Mouse (Mus musculus) forebrain, embryonic 13.5 days (tissue): ENCODE measurements around the gene Slc1a7. TPM values are rescaled to one million over a fixed set of nuclear protein-coding genes. Genes with fewer than 3 reads are reported as not detected.

ENCODE experiments used
- ATAC-seq: fragments of 200-750 bp; cut with Nextera tagmentation; 2 replicates; pipeline ENCODE4 v1.8.0; 2017
- H3K27ac ChIP-seq: fragments of 300-500 bp; sonication (generic); 2 replicates; pipeline ENCODE4 v1.5.1; 2015; ENCODE audit warnings: inconsistent platforms, mild to moderate bottlenecking, moderate library complexity
- H3K27me3 ChIP-seq: fragments of 300-500 bp; sonication (generic); 2 replicates; pipeline ENCODE4 v1.6.1; 2015; ENCODE audit warnings: mild to moderate bottlenecking, inconsistent platforms
- H3K36me3 ChIP-seq: fragments of 300-500 bp; sonication (generic); 2 replicates; pipeline ENCODE4 v1.6.1; 2015; ENCODE audit warnings: mild to moderate bottlenecking, inconsistent platforms; ENCODE audit not compliant: poor library complexity, severe bottlenecking
- H3K4me1 ChIP-seq: fragments of 300-500 bp; sonication (generic); 2 replicates; pipeline ENCODE4 v1.6.1; 2015; ENCODE audit warnings: inconsistent platforms
- H3K4me2 ChIP-seq: fragments of 300-500 bp; sonication (generic); 2 replicates; pipeline ENCODE4 v1.6.1; 2015; ENCODE audit warnings: inconsistent platforms, mild to moderate bottlenecking, moderate library complexity
- H3K4me3 ChIP-seq: fragments of 300-500 bp; sonication (generic); 2 replicates; pipeline ENCODE4 v1.5.1; 2015; ENCODE audit warnings: mild to moderate bottlenecking, inconsistent platforms
- H3K9ac ChIP-seq: fragments of 300-500 bp; sonication (generic); 2 replicates; pipeline ENCODE4 v1.6.1; 2015; ENCODE audit warnings: mild to moderate bottlenecking, inconsistent platforms
- H3K9me3 ChIP-seq: fragments of 300-500 bp; sonication (generic); replicated peaks from 2 replicates; pipeline ENCODE4 v1.6.1; 2016; ENCODE audit warnings: inconsistent platforms
- WGBS: fragments of 180-500 bp; shearing (Covaris S2); methylation state at CpG from one replicate; pipeline ENCODE4 v1.1.7; 2015; 5-methylcytosine and 5-hydroxymethylcytosine counted together
- polyA plus RNA-seq: library from polyadenylated mRNA; unstranded; fragments of >200 nt; fragmentation: Nextera tagmentation; extraction: Ambion mirVana; gene quantifications from 2 replicates; pipeline ENCODE4 v1.2.1, GENCODE M21; 2015

Gene Slc1a7
- polyA plus RNA-seq, 1 experiment from 2014 or later: not detected

DNA sequence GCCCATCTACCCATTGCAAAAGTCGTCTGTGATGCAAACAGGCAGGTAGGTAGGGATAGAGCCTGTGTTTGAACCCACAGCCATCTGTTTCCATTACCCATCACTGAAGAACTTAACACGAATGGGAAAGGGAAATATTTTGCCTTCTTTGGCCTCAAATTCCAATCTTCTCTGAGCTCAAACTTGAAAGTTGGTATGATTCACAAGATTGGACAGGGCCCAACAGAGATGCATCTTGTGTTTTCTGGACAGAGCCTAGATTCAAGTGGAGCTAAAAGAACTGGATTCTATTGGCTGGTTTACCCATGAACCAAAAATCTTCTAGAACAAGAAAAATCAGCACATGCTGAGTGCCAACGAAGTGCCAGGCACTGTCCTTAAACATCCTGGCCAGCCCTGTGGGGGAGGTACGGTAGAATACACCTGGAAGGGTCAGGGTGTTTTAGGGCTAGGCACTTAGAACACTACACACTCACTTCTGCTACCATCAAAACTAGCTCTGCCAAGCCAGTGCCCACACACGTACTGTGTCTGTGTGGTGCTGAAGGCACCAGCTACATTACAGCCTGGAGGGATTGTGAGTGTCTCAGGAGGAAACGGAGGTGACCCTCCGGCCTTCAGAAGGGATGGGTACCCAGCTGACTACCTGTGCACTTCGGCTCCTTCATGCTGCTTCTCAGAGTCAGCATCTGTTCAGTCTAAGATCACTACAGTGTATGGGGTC is 65.1 kb downstream of the Slc1a7 start:
- Histone ChIP-seq H3K27ac (no peak overlapping the region), H3K27me3 (peaks cover 56% of the 10 kb centered on the region), H3K9me3 (no peaks in the 10 kb centered on the region), H3K36me3 (no peaks in the 10 kb centered on the region), H3K9ac (no peak overlapping the region), H3K4me1 (peaks cover 16% of the 10 kb centered on the region), H3K4me3 (no peak overlapping the region), H3K4me2 (no peak overlapping the region)
- no peak for ATAC-seq
- 80% methylated on average over 8 of the region's 8 CpGs for WGBS

DNA sequence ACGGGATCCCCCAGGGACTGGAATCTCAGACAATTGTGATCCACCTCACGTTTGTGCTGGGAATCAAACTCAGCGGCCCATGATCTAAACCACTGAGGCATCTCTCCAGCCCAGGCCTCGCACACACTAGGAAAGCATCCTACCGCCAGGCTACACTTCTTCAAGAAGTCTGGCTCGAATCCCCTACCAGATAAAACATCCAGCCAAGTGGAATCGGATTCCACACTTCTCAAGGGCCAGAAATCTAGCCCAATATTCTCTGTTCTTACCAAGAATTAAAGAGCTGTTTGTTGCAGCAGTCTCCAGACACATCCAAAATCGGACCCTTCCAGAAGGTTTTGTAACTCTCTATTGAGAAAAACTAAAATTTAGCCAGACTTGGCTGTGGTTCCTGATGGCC is 68.9 kb downstream of the Slc1a7 start:
- Histone ChIP-seq H3K4me2 (no peak overlapping the region), H3K4me1 (peaks cover 4% of the 10 kb centered on the region; the same call in 1 of the 2 replicates), H3K9me3 (no peaks in the 10 kb centered on the region), H3K27ac (no peak overlapping the region), H3K27me3 (peaks cover 21% of the 10 kb centered on the region), H3K9ac (no peak overlapping the region), H3K36me3 (peaks cover 1% of the 10 kb centered on the region), H3K4me3 (no peak overlapping the region)
- no peak for ATAC-seq
- 71% methylated on average over 8 of the region's 8 CpGs for WGBS

DNA sequence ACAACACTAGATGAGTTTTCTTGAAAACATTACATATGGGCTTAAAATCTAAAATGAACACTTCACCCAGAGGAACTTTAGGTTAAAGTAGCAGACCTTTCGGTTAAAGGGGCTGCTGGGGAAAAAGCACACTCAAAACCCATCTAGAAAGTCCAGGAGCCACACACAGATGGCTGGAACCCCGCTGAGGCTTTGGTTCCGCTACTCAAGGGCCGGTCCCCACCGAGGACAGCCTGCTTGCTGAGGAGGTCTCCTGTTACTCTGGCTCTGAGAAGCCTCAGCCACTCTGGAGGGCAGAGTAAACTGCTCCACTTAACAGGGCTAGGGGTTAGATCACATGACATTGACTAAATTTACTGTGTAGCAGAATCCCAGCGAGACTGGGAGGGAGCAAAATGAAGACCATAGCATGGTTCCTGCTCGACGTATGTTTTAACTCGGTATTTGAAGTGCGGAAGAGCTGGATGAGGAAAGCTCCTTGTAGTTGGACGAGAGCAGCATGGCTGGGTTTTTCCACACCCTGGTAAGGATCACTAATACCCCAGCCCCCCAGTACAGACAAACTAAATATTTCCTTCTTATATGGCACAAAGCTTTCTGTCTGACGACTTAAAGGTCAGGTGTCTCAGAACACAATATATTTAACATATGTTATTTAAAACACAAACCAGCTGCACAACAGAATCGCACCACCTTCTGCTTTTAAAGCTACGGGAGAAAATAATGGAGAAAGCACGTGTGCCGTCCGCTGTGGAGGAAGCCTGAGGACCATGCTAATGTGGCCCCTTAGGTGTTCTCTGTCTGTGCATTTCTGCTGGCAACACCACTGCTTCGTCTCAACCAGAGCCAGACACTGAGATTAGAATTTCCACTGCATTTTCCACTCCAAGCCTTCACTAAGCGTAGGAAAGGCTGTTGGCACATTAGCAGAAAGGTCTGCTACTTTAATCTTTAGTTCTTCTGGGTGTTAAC is 77.3 kb downstream of the Slc1a7 start:
- Histone ChIP-seq H3K9ac (no peak overlapping the region), H3K27me3 (no peaks in the 10 kb centered on the region), H3K9me3 (no peaks in the 10 kb centered on the region), H3K27ac (no peak overlapping the region), H3K4me3 (no peak overlapping the region), H3K4me2 (no peak overlapping the region), H3K4me1 (no peaks in the 10 kb centered on the region), H3K36me3 (peaks cover 70% of the 10 kb centered on the region)
- 78% methylated on average over 19 of the region's 19 CpGs for WGBS
- ATAC-seq: no peak

GRCm38 (mm10) chr4:108046136-108046535 is 78.0 kb downstream of the Slc1a7 start:
- no peaks in the 10 kb centered on the region for H3K4me1 ChIP-seq
- no peaks in the 10 kb centered on the region for H3K27me3 ChIP-seq
- no peak overlapping the region for H3K4me3 ChIP-seq
- peaks cover 70% of the 10 kb centered on the region for H3K36me3 ChIP-seq
- H3K27ac ChIP-seq: no peak overlapping the region
- no peak overlapping the region for H3K9ac ChIP-seq
- WGBS: 92% methylated on average over 8 of the region's 8 CpGs
- H3K4me2 ChIP-seq: no peak overlapping the region
- H3K9me3 ChIP-seq: no peaks in the 10 kb centered on the region
- no peak for ATAC-seq

DNA sequence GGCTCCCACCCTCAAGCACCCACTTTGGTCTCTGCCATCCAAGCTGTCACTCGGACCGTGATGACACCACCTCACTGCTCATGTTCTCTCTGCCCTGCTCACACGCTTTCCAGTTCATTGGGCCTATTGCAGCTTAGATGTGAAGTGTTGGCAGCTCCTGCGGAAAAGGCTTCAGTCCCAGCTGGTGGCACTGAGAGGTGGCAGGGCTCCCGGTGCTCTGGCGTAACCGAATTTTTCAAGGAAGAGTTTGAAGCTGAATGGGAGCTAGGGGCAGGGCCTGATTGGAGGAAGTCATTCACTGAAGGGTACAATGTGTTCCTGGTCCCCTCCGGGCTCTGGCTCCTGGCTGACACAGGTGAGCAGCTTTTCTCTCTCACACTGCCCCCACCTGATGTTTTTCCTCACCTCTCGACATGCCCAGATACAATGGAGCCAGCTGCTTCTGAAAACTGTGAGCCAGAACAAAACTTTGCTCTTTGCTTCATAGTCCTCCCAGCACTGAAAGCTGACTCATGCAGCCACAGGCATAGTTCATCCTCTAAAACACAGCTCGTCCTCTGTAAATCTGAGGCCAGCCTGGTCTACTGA is 83.6 kb downstream of the Slc1a7 start:
- ATAC-seq: peak; percentile 82
- Histone ChIP-seq H3K4me3 (no peak overlapping the region), H3K27me3 (no peaks in the 10 kb centered on the region), H3K4me2 (no peak overlapping the region), H3K4me1 (0 out of 2 replicates have a peak, but pooled peaks cover 5% of the 10 kb centered on the region), H3K9me3 (no peaks in the 10 kb centered on the region), H3K9ac (no peak overlapping the region), H3K36me3 (peaks cover 77% of the 10 kb centered on the region), H3K27ac (peak overlapping the region; percentile 49)
- 71% methylated on average over 10 of the region's 10 CpGs for WGBS

DNA sequence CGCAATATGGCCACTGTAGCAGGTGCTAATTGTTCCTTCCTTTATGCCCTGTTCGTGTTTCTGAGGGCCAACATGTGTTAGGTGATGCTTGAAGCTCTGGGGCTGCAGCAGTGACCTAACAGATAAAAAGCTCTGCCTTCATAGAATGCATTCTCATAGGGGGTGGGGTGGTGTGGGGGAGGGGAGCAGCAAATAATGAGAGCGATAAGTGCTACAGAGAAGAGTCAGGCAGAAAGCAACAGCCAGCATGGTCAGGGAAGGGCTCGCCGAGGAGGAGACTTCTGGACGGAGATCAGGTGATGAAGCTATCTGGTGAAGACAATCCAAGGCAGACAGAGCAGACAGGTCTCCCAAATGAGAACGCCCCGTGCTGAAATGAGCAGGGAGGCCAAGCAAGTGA is 84.5 kb downstream of the Slc1a7 start:
- Histone ChIP-seq H3K27me3 (no peaks in the 10 kb centered on the region), H3K9me3 (no peaks in the 10 kb centered on the region), H3K4me1 (0 out of 2 replicates have a peak, but pooled peaks cover 5% of the 10 kb centered on the region), H3K4me3 (no peak overlapping the region), H3K4me2 (no peak overlapping the region), H3K27ac (no peak overlapping the region), H3K36me3 (peaks cover 69% of the 10 kb centered on the region), H3K9ac (no peak overlapping the region)
- no peak for ATAC-seq
- 86% methylated on average over 8 of the region's 8 CpGs for WGBS

DNA sequence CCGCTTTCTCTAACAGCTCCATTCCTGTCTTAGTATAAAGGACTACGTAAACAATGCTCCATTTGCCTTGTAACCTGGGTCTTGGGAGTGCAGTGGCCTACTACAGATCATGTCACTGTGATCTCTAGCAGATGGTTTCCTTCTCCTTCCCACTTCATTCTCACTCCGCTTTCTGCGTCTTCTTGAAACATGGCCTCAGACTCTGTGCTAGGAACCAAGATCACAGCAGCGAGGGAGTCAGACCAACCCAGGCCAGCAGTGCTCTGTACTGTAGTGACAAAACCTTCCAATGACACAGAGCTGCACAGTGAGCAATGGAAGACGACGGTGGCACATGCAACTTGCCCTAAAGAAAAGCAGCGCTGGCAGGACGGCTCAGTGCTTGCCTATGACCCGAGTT is 87.7 kb downstream of the Slc1a7 start:
- no peak overlapping the region for H3K4me2 ChIP-seq
- H3K36me3 ChIP-seq: peaks cover 57% of the 10 kb centered on the region
- 93% methylated on average over 10 of the region's 10 CpGs for WGBS
- H3K9ac ChIP-seq: no peak overlapping the region
- H3K27me3 ChIP-seq: no peaks in the 10 kb centered on the region
- ATAC-seq: no peak
- H3K4me1 ChIP-seq: peaks cover 19% of the 10 kb centered on the region
- no peaks in the 10 kb centered on the region for H3K9me3 ChIP-seq
- no peak overlapping the region for H3K27ac ChIP-seq
- H3K4me3 ChIP-seq: no peak overlapping the region

GRCm38 (mm10) chr4:108057247-108057646 is 89.1 kb downstream of the Slc1a7 start:
- no peaks in the 10 kb centered on the region for H3K27me3 ChIP-seq
- peaks cover 54% of the 10 kb centered on the region for H3K36me3 ChIP-seq
- no peak overlapping the region for H3K4me2 ChIP-seq
- H3K4me1 ChIP-seq: peaks cover 15% of the 10 kb centered on the region
- no peak overlapping the region for H3K9ac ChIP-seq
- H3K27ac ChIP-seq: no peak overlapping the region
- no peak for ATAC-seq
- WGBS: 92% methylated on average over 2 of the region's 2 CpGs
- H3K4me3 ChIP-seq: no peak overlapping the region
- no peaks in the 10 kb centered on the region for H3K9me3 ChIP-seq

- no peaks in the 10 kb centered on the region for H3K9me3 ChIP-seq
- H3K27ac ChIP-seq: no peak overlapping the region
- H3K4me2 ChIP-seq: no peak overlapping the region
- H3K4me1 ChIP-seq: peaks cover 15% of the 10 kb centered on the region
- H3K4me3 ChIP-seq: no peak overlapping the region
- no peaks in the 10 kb centered on the region for H3K27me3 ChIP-seq
- peaks cover 52% of the 10 kb centered on the region for H3K36me3 ChIP-seq
- ATAC-seq: no peak
- WGBS: 88% methylated on average over 10 of the region's 10 CpGs
- H3K9ac ChIP-seq: no peak overlapping the region
These were observed 90.0 kb downstream of the Slc1a7 start for GRCm38 (mm10) chr4:108058166-108058565.

- WGBS: 29% methylated on average over 19 of the region's 19 CpGs
- no peak overlapping the region; the same call in 1 of the 2 replicates for H3K4me3 ChIP-seq
- peaks cover 15% of the 10 kb centered on the region for H3K4me1 ChIP-seq
- ATAC-seq: no peak
- peaks cover 50% of the 10 kb centered on the region for H3K36me3 ChIP-seq
- peak overlapping the region; percentile 66 for H3K27ac ChIP-seq
- peak overlapping the region; percentile 45; the same call in 1 of the 2 replicates for H3K9ac ChIP-seq
- H3K27me3 ChIP-seq: no peaks in the 10 kb centered on the region
- H3K9me3 ChIP-seq: no peaks in the 10 kb centered on the region
- peak overlapping the region; percentile 37 for H3K4me2 ChIP-seq
These were observed 91.7 kb downstream of the Slc1a7 start for GRCm38 (mm10) chr4:108059601-108060379.

GRCm38 (mm10) chr4:108060774-108061173 is 92.6 kb downstream of the Slc1a7 start:
- peaks cover 15% of the 10 kb centered on the region for H3K4me1 ChIP-seq
- H3K27ac ChIP-seq: peak overlapping the region; percentile 45
- H3K4me2 ChIP-seq: no peak overlapping the region
- ATAC-seq: no peak
- H3K9ac ChIP-seq: no peak overlapping the region
- no peaks in the 10 kb centered on the region for H3K9me3 ChIP-seq
- no peak overlapping the region for H3K4me3 ChIP-seq
- no peaks in the 10 kb centered on the region for H3K27me3 ChIP-seq
- WGBS: 51% methylated on average over 4 of the region's 4 CpGs
- peaks cover 47% of the 10 kb centered on the region for H3K36me3 ChIP-seq
